Mouse (Mus musculus): ENCODE results near the gene Timeless. TPM values are rescaled to one million over a fixed set of nuclear protein-coding genes. Genes with fewer than 3 reads are reported as not detected.

Timeless gene
- polyA plus RNA-seq, 1 experiment from 2014 or later, result 58.4 TPM

- no peak overlapping the region for H3K4me3 ChIP-seq
- H3K9me3 ChIP-seq, result no peaks in the 10 kb centered on the region
- H3K4me2 ChIP-seq (replicated peaks), result no peak overlapping the region
- 89% methylated on average over 5 of the region's 5 CpGs for WGBS
- ATAC-seq (ENCODE audit: low FRiP score, low read depth), result no peak
- no peaks in the 10 kb centered on the region for H3K36me3 ChIP-seq
- peaks cover 10% of the 10 kb centered on the region for H3K27me3 ChIP-seq
- no peak overlapping the region for H3K9ac ChIP-seq (replicated peaks)
- peaks cover 16% of the 10 kb centered on the region for H3K4me1 ChIP-seq
- no peak overlapping the region for H3K27ac ChIP-seq (replicated peaks)
These were observed 16.9 kb upstream of the Timeless start for GRCm38 (mm10) chr10:128214981-128215380.

GRCm38 (mm10) chr10:128218387-128219117 is 13.3 kb upstream of the Timeless start:
- no peak for ATAC-seq (ENCODE audit: low FRiP score, low read depth)
- Histone ChIP-seq H3K4me3 (no peak overlapping the region), H3K4me1 (no peaks in the 10 kb centered on the region), H3K27me3 (peaks cover 3% of the 10 kb centered on the region; the same call in 1 of the 2 replicates), H3K4me2 (replicated peaks) (no peak overlapping the region), H3K36me3 (no peaks in the 10 kb centered on the region), H3K9me3 (no peaks in the 10 kb centered on the region), H3K27ac (replicated peaks) (no peak overlapping the region), H3K9ac (replicated peaks) (no peak overlapping the region)
- 95% methylated on average over 18 of the region's 18 CpGs for WGBS

GRCm38 (mm10) chr10:128221533-128222286 is 10.2 kb upstream of the Timeless start:
- no peak overlapping the region for H3K27ac ChIP-seq (replicated peaks)
- peaks cover 14% of the 10 kb centered on the region for H3K4me1 ChIP-seq
- H3K27me3 ChIP-seq, result no peaks in the 10 kb centered on the region
- WGBS, result 64% methylated on average over 16 of the region's 16 CpGs
- no peak overlapping the region for H3K9ac ChIP-seq (replicated peaks)
- no peak overlapping the region for H3K4me2 ChIP-seq (replicated peaks)
- H3K9me3 ChIP-seq, result no peaks in the 10 kb centered on the region
- H3K36me3 ChIP-seq, result no peaks in the 10 kb centered on the region
- ATAC-seq (ENCODE audit: low FRiP score, low read depth), result no peak
- no peak overlapping the region for H3K4me3 ChIP-seq

GRCm38 (mm10) chr10:128225064-128225463 is 6.8 kb upstream of the Timeless start:
- Histone ChIP-seq H3K36me3 (no peaks in the 10 kb centered on the region), H3K27me3 (no peaks in the 10 kb centered on the region), H3K4me2 (replicated peaks) (no peak overlapping the region), H3K9me3 (no peaks in the 10 kb centered on the region), H3K4me3 (no peak overlapping the region), H3K9ac (replicated peaks) (no peak overlapping the region), H3K27ac (replicated peaks) (no peak overlapping the region), H3K4me1 (peaks cover 14% of the 10 kb centered on the region)
- 39% methylated on average over 5 of the region's 5 CpGs for whole genome bisulfite sequencing
- ATAC-seq (ENCODE audit: low FRiP score, low read depth), result no peak

GRCm38 (mm10) chr10:128225538-128225937 is 6.3 kb upstream of the Timeless start, which contains the start of gene Mip:
Gene Mip (plus strand): TSS chr10:128225838.
- Histone ChIP-seq H3K9me3 (no peaks in the 10 kb centered on the region), H3K9ac (replicated peaks) (no peak within 1 kb of the TSS), H3K4me2 (replicated peaks) (no peak within 1 kb of the TSS), H3K27me3 (no peaks in the 10 kb centered on the region), H3K4me3 (no peak within 1 kb of the TSS), H3K4me1 (peaks cover 14% of the 10 kb centered on the region), H3K27ac (replicated peaks) (no peak within 1 kb of the TSS), H3K36me3 (no peaks in the 10 kb centered on the region)
- WGBS, result 32% methylated on average over 4 of the region's 4 CpGs
- no peak for ATAC-seq (ENCODE audit: low FRiP score, low read depth)

- H3K9ac ChIP-seq (replicated peaks), result no peak overlapping the region
- WGBS, result 84% methylated on average over 9 of the region's 9 CpGs
- H3K4me2 ChIP-seq (replicated peaks), result no peak overlapping the region
- H3K9me3 ChIP-seq, result no peaks in the 10 kb centered on the region
- H3K27me3 ChIP-seq, result no peaks in the 10 kb centered on the region
- H3K36me3 ChIP-seq, result no peaks in the 10 kb centered on the region
- no peak overlapping the region for H3K27ac ChIP-seq (replicated peaks)
- no peak overlapping the region for H3K4me3 ChIP-seq
- no peak for ATAC-seq (ENCODE audit: low FRiP score, low read depth)
- peaks cover 19% of the 10 kb centered on the region for H3K4me1 ChIP-seq
These were observed 4.3 kb upstream of the Timeless start for GRCm38 (mm10) chr10:128227592-128227991.

- Histone ChIP-seq H3K9ac (replicated peaks) (no peak overlapping the region), H3K27ac (replicated peaks) (no peak overlapping the region), H3K27me3 (no peaks in the 10 kb centered on the region), H3K4me3 (no peak overlapping the region), H3K9me3 (no peaks in the 10 kb centered on the region), H3K4me1 (peaks cover 22% of the 10 kb centered on the region), H3K4me2 (replicated peaks) (no peak overlapping the region), H3K36me3 (no peaks in the 10 kb centered on the region)
- no peak for ATAC-seq (ENCODE audit: low FRiP score, low read depth)
- 93% methylated on average over 8 of the region's 8 CpGs for WGBS
These were observed 3.9 kb upstream of the Timeless start for GRCm38 (mm10) chr10:128228009-128228408.

- H3K27ac ChIP-seq (replicated peaks), result no peak overlapping the region
- 86% methylated on average over 12 of the region's 12 CpGs for WGBS
These were observed 1.3 kb upstream of the Timeless start for GRCm38 (mm10) chr10:128230582-128230981.

GRCm38 (mm10) chr10:128231146-128231545 is 719 bp upstream of the Timeless start:
- H3K36me3 ChIP-seq, result no peaks in the 10 kb centered on the region
- peak overlapping the region; percentile 92; the same call in 1 of the 2 replicates for H3K27ac ChIP-seq (replicated peaks)
- H3K4me1 ChIP-seq, result peaks cover 17% of the 10 kb centered on the region
- no peak for ATAC-seq (ENCODE audit: low FRiP score, low read depth)
- H3K4me3 ChIP-seq, result peak overlapping the region; percentile 77
- H3K4me2 ChIP-seq (replicated peaks), result peak overlapping the region; percentile 57
- H3K27me3 ChIP-seq, result no peaks in the 10 kb centered on the region
- H3K9ac ChIP-seq (replicated peaks), result peak overlapping the region; percentile 63
- H3K9me3 ChIP-seq, result no peaks in the 10 kb centered on the region
- 13% methylated on average over 5 of the region's 5 CpGs for WGBS

More at GRCm38 (mm10) chr10:128230582-128230981, 1.3 kb upstream of the Timeless start:
- no peaks in the 10 kb centered on the region for H3K36me3 ChIP-seq
- H3K4me2 ChIP-seq (replicated peaks), result no peak overlapping the region
- H3K27me3 ChIP-seq, result no peaks in the 10 kb centered on the region
- peaks cover 19% of the 10 kb centered on the region for H3K4me1 ChIP-seq
- H3K9me3 ChIP-seq, result no peaks in the 10 kb centered on the region
- no peak overlapping the region for H3K4me3 ChIP-seq
- ATAC-seq (ENCODE audit: low FRiP score, low read depth), result no peak
- H3K9ac ChIP-seq (replicated peaks), result no peak overlapping the region

- WGBS, result under 1% methylated on average over 14 of the region's 14 CpGs
- Histone ChIP-seq H3K4me1 (peaks cover 20% of the 10 kb centered on the region), H3K9ac (replicated peaks) (peak overlapping the region; percentile 63), H3K36me3 (no peaks in the 10 kb centered on the region), H3K4me3 (peak overlapping the region; percentile 77), H3K4me2 (replicated peaks) (peak overlapping the region; percentile 57), H3K27me3 (no peaks in the 10 kb centered on the region), H3K9me3 (no peaks in the 10 kb centered on the region), H3K27ac (replicated peaks) (peak overlapping the region; percentile 92)
- peak; percentile 18 for ATAC-seq (ENCODE audit: low FRiP score, low read depth)
These were observed 638 bp downstream of the Timeless start for GRCm38 (mm10) chr10:128232420-128232985.

- Histone ChIP-seq H3K36me3 (peaks cover 19% of the 10 kb centered on the region), H3K27me3 (no peaks in the 10 kb centered on the region), H3K4me1 (peaks cover 20% of the 10 kb centered on the region), H3K4me3 (no peak overlapping the region), H3K9me3 (no peaks in the 10 kb centered on the region), H3K9ac (replicated peaks) (no peak overlapping the region), H3K4me2 (replicated peaks) (no peak overlapping the region), H3K27ac (replicated peaks) (no peak overlapping the region)
- 36% methylated on average over 4 of the region's 4 CpGs for whole genome bisulfite sequencing
- ATAC-seq (ENCODE audit: low FRiP score, low read depth), result no peak
These were observed 4.5 kb downstream of the Timeless start for GRCm38 (mm10) chr10:128236321-128236720.

Measured in midbrain, embryonic 12.5 days (tissue).